Mouse (Mus musculus) erythroblast, embryonic 14.5 days (primary cell): ENCODE results near the gene Ncoa6. TPM values are rescaled to one million over a fixed set of nuclear protein-coding genes. Genes with fewer than 3 reads are reported as not detected.

Source experiments
- H3K27me3 ChIP-seq: 2 replicates; pipeline ENCODE4 v1.6.1; 2012; ENCODE audit warnings: inconsistent platforms; ENCODE audit not compliant: control insufficient read depth
- H3K36me3 ChIP-seq: 2 replicates; pipeline ENCODE4 v1.6.1; 2012; ENCODE audit warnings: mild to moderate bottlenecking, inconsistent platforms; ENCODE audit not compliant: control insufficient read depth
- H3K4me1 ChIP-seq: 2 replicates; pipeline ENCODE4 v1.6.1; 2012; ENCODE audit warnings: inconsistent platforms; ENCODE audit not compliant: control insufficient read depth
- H3K4me3 ChIP-seq: replicated peaks from 2 replicates; pipeline ENCODE3; 2012; ENCODE audit warnings: moderate library complexity, mild to moderate bottlenecking, inconsistent platforms
- H3K9me3 ChIP-seq: 2 replicates; pipeline ENCODE4 v1.6.1; 2012; ENCODE audit warnings: low read length, inconsistent platforms, mixed read lengths; ENCODE audit not compliant: control insufficient read depth
- GATA1 ChIP-seq: IDR thresholded peaks from 2 replicates; pipeline ENCODE4 v1.6.1; 2012; ENCODE audit warnings: low read length, inconsistent platforms, mixed read lengths
- TAL1 ChIP-seq: IDR thresholded peaks from 3 replicates; pipeline ENCODE4 v1.6.1; 2012; ENCODE audit warnings: low read length, inconsistent platforms, mixed read lengths
- polyA plus RNA-seq: library from polyadenylated mRNA; stranded (reverse); fragments of >175 nt; gene quantifications from 2 replicates; pipeline ENCODE4 v1.2.3, GENCODE M21; 2012

Gene Ncoa6
- polyA plus RNA-seq, 1 experiment = 0.81 TPM

GRCm38 (mm10) chr2:155376191-155376590 is 97.5 kb downstream of the Ncoa6 start:
- no peaks in the 10 kb centered on the region for H3K36me3 ChIP-seq

DNA sequence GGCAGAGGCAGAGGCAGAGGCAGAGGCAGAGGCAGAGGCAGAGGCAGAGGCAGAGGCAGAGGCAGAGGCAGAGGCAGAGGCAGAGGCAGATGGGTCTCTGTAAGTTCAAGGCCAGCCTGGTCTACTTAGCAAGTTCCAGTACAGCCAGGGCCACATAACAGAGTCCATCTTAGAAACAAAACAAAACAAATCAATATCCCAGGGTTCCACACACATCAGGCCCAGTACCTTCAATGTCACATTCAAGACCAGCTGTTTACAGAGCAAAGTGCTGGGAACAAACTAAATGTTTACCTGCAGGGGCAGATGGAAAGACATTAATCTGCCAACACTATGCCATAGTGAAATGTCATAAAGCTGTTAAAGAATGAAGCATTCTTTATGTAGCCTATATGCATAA is 99.2 kb downstream of the Ncoa6 start:
- H3K4me1 ChIP-seq = no peaks in the 10 kb centered on the region
- H3K27me3 ChIP-seq = peaks cover 7% of the 10 kb centered on the region
- H3K36me3 ChIP-seq = no peaks in the 10 kb centered on the region
- H3K4me3 ChIP-seq = no peak overlapping the region
- no peak for TF ChIP-seq GATA1
- no peaks in the 10 kb centered on the region for H3K9me3 ChIP-seq

More at GRCm38 (mm10) chr2:155376191-155376590, 97.5 kb downstream of the Ncoa6 start:
- H3K4me1 ChIP-seq = peaks cover 5% of the 10 kb centered on the region
- TF ChIP-seq TAL1 (no peak), GATA1 (no peak)
- H3K27me3 ChIP-seq = peaks cover 23% of the 10 kb centered on the region
- no peak overlapping the region for H3K4me3 ChIP-seq
- no peaks in the 10 kb centered on the region for H3K9me3 ChIP-seq

GRCm38 (mm10) chr2:155373886-155374285 is 99.8 kb downstream of the Ncoa6 start:
- TF ChIP-seq TAL1 (no peak), GATA1 (no peak)
- no peak overlapping the region for H3K4me3 ChIP-seq

DNA sequence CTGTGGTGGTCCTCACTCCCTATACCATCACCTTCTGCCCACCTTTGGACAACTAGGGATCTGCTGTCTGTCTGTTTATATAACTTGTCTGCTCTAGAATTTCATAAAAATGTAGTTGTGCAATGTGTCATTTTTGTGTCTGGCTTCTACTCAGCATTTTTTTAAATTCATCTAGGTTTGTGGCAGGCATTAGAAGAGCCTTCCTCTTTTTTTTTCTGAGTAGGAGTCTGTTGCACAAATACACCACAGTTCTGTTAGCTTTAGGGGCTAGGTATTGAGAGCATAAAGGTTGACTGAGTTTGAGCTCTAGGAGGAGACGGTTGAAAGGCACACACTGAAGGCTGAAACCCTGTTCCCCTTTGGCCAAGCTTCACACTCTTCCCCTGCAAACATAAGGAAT is 100.4 kb downstream of the Ncoa6 start:
- no peaks in the 10 kb centered on the region for H3K4me1 ChIP-seq
- H3K36me3 ChIP-seq = no peaks in the 10 kb centered on the region
- TF ChIP-seq TAL1 (no peak), GATA1 (no peak)
- H3K9me3 ChIP-seq = no peaks in the 10 kb centered on the region
- H3K4me3 ChIP-seq = no peak overlapping the region
- H3K27me3 ChIP-seq = no peaks in the 10 kb centered on the region; the same call in 1 of the 2 replicates

More at GRCm38 (mm10) chr2:155373886-155374285, 99.8 kb downstream of the Ncoa6 start:
- no peaks in the 10 kb centered on the region for H3K9me3 ChIP-seq
- H3K27me3 ChIP-seq = peaks cover under 1% of the 10 kb centered on the region
- H3K36me3 ChIP-seq = no peaks in the 10 kb centered on the region
- no peaks in the 10 kb centered on the region for H3K4me1 ChIP-seq

- H3K27me3 ChIP-seq = no peaks in the 10 kb centered on the region
- no peak overlapping the region for H3K4me3 ChIP-seq
- no peaks in the 10 kb centered on the region for H3K4me1 ChIP-seq
- H3K9me3 ChIP-seq = no peaks in the 10 kb centered on the region
- TF ChIP-seq TAL1 = no peak
- no peak for TF ChIP-seq GATA1
- no peaks in the 10 kb centered on the region for H3K36me3 ChIP-seq
Measured at GRCm38 (mm10) chr2:155372451-155372850, 101.2 kb downstream of the Ncoa6 start.

GRCm38 (mm10) chr2:155369333-155369883 is 104.3 kb downstream of the Ncoa6 start:
- no peaks in the 10 kb centered on the region for H3K4me1 ChIP-seq
- no peak for TF ChIP-seq TAL1
- TF ChIP-seq GATA1 = no peak
- H3K36me3 ChIP-seq = no peaks in the 10 kb centered on the region
- no peaks in the 10 kb centered on the region for H3K27me3 ChIP-seq
- H3K4me3 ChIP-seq = no peak overlapping the region
- H3K9me3 ChIP-seq = no peaks in the 10 kb centered on the region

- no peaks in the 10 kb centered on the region for H3K36me3 ChIP-seq
- no peaks in the 10 kb centered on the region for H3K4me1 ChIP-seq
- no peak overlapping the region for H3K4me3 ChIP-seq
- H3K9me3 ChIP-seq = no peaks in the 10 kb centered on the region
- no peak for TF ChIP-seq GATA1
- TF ChIP-seq TAL1 = no peak
- no peaks in the 10 kb centered on the region for H3K27me3 ChIP-seq
Measured at GRCm38 (mm10) chr2:155367635-155368284, 105.9 kb downstream of the Ncoa6 start.

DNA sequence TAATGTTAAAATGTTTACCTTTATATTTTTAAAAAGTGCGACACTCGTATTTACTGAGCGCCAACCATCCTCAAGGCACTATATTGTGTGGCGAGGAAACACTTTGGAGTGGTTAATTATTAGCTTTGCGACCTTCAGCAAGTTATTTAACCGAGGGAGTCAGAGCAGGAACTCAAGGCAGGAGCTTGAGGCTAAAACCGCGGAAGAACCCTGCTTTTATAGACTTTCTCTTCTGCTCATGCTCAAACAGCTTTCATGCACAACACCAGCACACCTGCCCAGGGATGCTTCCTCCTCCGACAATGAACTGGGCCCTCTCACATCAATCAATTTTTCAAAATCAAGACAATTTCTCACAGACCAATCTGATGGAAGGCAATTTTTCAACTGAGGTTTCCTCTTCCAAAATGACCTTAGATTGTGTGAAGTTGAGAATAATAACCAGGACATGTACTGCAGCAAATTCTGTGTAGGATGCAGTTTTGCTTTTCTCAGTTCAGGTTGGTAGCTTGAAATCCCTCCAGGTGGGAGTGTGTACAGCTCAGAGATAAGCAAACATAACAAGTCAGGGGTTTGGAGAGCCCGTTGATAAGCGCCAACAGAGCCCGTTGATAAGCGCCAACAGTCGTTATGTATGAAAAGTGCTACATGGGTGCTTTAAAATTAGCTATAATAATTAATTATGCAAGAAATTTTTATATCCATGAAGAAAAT is 115.9 kb downstream of the Ncoa6 start:
- H3K9me3 ChIP-seq = no peaks in the 10 kb centered on the region
- no peak for TF ChIP-seq TAL1
- TF ChIP-seq GATA1 = no peak

GRCm38 (mm10) chr2:155356971-155357591 is 116.6 kb downstream of the Ncoa6 start, which contains the start of gene Pigu:
Pigu (minus strand) TSS chr2:155357430.
- Histone ChIP-seq H3K36me3 (no peaks in the 10 kb centered on the region), H3K27me3 (no peaks in the 10 kb centered on the region), H3K4me1 (peaks cover 25% of the 10 kb centered on the region), H3K4me3 (peak within 1 kb of the TSS; percentile 88), H3K9me3 (no peaks in the 10 kb centered on the region)
- no peak for TF ChIP-seq GATA1
- TF ChIP-seq TAL1 = no peak

More for the DNA sequence above, 115.9 kb downstream of the Ncoa6 start:
- Histone ChIP-seq H3K27me3 (no peaks in the 10 kb centered on the region), H3K4me3 (peak overlapping the region; percentile 88), H3K36me3 (no peaks in the 10 kb centered on the region), H3K4me1 (peaks cover 25% of the 10 kb centered on the region)
